ENCODE assay signal across 24 mouse cellular contexts in genomic region chr10:30566364-30566763, GRCm38 (mm10).
"Had no signal": no experiment of that assay in that cellular context is flagged by ENCODE, and none has a peak within 500 bp of the region (broad histone marks: within the 10 kb centered on the region; RNA-seq: fewer than 3 reads in every experiment).

No protein-coding gene starts in this region.

- H3K27ac ChIP-seq: heart, embryonic 10.5 days; hindbrain, embryonic 10.5 days; hindbrain, embryonic 12.5 days; hindbrain, embryonic 14.5 days; kidney, embryonic 15.5 days; kidney, postnatal 0 days; limb, embryonic 13.5 days; limb, embryonic 15.5 days; liver, embryonic 14.5 days had no signal

- DNase-seq: gastrocnemius, postnatal 14 days; gastrocnemius, postnatal 36 days; heart, adult 11 months; heart, postnatal 10 days; heart, postnatal 4 days; kidney, adult 11 months; kidney, adult 2 months; kidney, adult 9 months; kidney, postnatal 14 days; kidney, postnatal 36 days; left cerebral cortex, postnatal 4 days had no signal

- ATAC-seq: hindbrain, embryonic 16.5 days; intestine, embryonic 16.5 days had no signal

- H3K27me3 ChIP-seq: heart, embryonic 12.5 days; hindbrain, embryonic 12.5 days; kidney, embryonic 15.5 days; limb, embryonic 13.5 days; limb, embryonic 15.5 days had no signal

- H3K9me3 ChIP-seq: heart, embryonic 10.5 days; heart, embryonic 12.5 days; hindbrain, embryonic 10.5 days; hindbrain, embryonic 12.5 days; kidney, embryonic 15.5 days; limb, embryonic 13.5 days; limb, embryonic 15.5 days had no signal

- H3K4me2 ChIP-seq: heart, embryonic 12.5 days; hindbrain, embryonic 12.5 days; hindbrain, embryonic 14.5 days; kidney, embryonic 15.5 days; limb, embryonic 13.5 days; limb, embryonic 15.5 days; liver, embryonic 11.5 days had no signal

- H3K9ac ChIP-seq: heart, embryonic 12.5 days; hindbrain, embryonic 12.5 days; hindbrain, embryonic 14.5 days; kidney, embryonic 15.5 days; limb, embryonic 13.5 days; limb, embryonic 15.5 days; liver, embryonic 14.5 days had no signal

- H3K4me3 ChIP-seq: heart, embryonic 10.5 days; heart, embryonic 12.5 days; hindbrain, embryonic 10.5 days; hindbrain, embryonic 12.5 days; kidney, embryonic 15.5 days; limb, embryonic 13.5 days; limb, embryonic 15.5 days had no signal

- H3K4me1 ChIP-seq: heart, embryonic 10.5 days; heart, embryonic 12.5 days; hindbrain, embryonic 10.5 days; hindbrain, embryonic 12.5 days; kidney, embryonic 15.5 days; limb, embryonic 13.5 days; limb, embryonic 15.5 days had no signal
